Mouse (Mus musculus) left cerebral cortex, postnatal 4 days (tissue): ENCODE measurements at regions not wholly inside any gene's neighbourhood (a gene's known extent, or its start where the extent isn't known, plus 50 kb on each side); places are given as distances from the start of the nearest gene placed in this dataset.
"Not testable (repeated sequence)": the region's sequence is repeated elsewhere in the genome, so short reads cannot be mapped to it uniquely, and the experiment has no call there.

Source experiments
- DNase-seq: peaks from one replicate; pipeline ENCODE4 v3.0.0-alpha.2; 2022
- intact Hi-C: fragments of 180-260 bp; cut with DNase I; formaldehyde crosslinking; loops from one replicate; pipeline ENCODE4 v1.15.1; 2025

DNA sequence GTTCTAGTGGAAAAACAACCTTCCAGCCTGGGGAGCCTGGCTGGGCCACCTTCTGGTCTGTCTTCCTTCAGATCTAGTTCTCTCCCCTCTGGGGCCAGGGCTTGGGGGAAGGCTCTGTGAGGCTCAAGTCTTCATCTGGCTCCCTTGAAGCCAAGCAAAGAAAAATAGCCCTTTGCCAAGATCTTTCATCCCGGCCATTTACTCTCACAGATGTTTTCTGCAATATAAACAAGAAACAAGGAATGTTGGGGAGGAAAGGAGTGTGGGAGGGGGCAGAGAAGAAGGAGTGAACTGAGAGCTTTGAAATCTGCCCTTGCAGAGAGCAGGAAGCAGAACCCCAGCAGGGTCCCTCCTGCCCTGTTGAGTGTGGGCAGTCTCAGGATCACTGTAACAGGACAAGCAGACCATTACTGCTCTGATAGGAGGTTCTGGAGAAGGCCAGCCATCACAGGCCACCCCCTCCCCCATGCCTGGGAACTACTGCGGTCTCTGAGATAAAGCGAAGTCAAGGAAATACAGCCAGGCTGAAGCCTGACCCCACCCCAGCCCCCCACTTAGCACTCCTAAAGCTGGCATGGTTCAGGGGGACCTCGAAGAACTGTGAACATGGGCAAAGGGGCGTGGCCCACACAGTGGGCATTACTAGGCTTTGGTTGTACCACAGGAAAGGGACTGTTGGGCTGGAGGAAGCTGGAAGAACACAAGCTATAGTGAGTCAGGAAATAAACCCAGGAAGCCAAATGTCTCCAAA, 118.8 kb downstream of the Zfp36l1 start:
- intact Hi-C loops: no loop called here
- peak; percentile 42 for DNase-seq

DNA sequence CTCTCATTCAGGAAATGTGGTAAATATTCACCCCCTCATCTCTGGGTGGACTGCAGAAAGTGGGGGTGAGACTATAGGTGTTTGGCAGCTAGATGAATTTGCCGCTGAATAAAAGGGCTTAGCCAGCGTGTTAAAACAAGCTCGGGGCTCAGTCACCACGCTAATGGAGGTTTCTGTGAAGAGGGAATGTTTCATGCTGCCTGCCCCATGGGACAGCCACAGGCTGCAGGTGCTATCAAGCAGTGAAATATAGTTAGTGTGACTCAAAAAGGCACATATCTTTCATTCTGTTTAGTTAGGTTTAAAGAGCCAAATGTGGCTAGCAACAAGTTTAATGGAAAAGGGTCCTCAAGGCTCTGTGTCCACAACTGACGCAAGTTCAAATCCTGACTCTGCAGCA, 121.5 kb downstream of the Zfp36l1 start:
- intact Hi-C loops: no loop called here
- DNase-seq: no peak

- intact Hi-C loops: no loop called here
- DNase-seq: peak; percentile 45
These were observed 122.1 kb downstream of the Zfp36l1 start for GRCm38 (mm10) chr12:79990751-79991150.

DNA sequence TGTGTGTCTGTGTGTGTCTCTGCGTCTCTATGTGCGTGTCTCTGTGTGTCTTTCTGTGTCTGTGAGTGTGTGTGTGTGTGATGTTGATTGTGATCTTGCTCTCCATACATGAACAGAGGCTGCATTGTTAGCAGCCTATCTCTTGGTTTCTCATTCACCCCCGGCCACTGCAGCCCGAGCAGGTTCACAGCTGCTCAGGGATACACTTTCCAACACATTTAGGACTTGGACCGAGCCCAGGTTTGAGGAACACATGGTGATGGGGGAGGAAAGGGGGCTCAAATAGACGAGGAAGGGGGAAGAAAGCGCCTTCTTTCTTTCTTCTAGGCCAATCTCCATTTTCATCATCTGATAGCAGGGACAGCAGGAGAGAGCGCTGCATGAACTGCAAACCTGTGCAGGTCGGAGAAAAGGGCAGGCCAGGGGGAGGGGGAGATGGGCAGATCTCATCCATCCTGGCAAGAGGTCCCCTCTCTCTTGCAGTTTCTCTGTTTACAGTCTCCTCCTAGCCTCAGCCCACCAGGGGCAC, 123.2 kb downstream of the Zfp36l1 start:
- peak; percentile 84 for DNase-seq

DNA sequence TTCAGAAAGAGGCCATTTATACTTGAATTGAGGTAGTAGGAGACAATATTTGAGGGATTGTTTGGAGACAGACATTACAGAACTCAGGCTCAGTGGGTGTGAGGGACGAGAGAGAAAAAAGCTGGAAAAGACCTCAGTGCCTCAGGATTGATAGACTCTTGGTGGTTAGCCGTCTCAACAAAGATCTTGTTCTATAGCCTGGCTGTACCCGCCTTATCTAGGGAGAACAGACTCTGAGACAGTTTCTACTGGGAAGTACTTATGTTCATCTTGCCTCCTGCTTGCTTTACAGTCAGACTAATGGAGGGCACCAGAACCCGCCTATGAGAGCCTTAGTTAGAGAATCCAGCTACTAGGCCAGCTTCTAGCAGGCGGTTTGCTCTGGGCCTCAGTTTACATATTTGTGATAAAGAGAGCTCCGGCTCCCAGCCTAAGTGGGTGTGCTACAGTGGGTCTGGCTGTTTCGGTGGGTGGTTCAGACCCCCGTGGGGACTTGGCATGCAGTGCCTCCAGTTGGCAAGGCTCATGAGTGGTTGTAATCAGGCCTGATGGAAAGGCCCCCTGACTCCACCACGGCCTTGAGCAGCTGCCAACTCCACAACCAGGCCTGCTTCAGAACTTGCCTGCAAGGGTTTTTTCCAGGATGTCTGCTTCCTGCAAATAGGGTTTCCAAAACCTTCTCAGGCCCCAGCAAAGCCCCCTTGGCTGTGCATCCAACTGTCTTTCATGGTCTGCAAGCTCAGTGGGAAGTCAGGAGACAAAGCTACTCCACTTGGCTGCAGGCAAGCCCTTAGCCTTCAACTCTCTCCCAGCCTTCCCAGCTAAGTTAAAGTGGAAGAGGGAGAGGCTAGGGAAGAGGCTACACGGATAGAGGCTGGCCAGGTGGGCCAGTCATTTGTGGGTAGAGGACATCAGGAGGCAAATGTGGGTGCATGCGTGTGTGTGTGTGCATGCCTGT, 124.1 kb downstream of the Zfp36l1 start:
- peak; percentile 95 for DNase-seq
- intact Hi-C loops: no loop called here

More for the DNA sequence above, 123.2 kb downstream of the Zfp36l1 start:
- intact Hi-C loops: no loop called here

- intact Hi-C loops: no loop called here
These were observed 126.4 kb downstream of the Zfp36l1 start for GRCm38 (mm10) chr12:79986241-79986976.

GRCm38 (mm10) chr12:79984985-79985747, 127.6 kb downstream of the Zfp36l1 start:
- intact Hi-C loops: no loop called here
- DNase-seq: no peak

More at GRCm38 (mm10) chr12:79986241-79986976, 126.4 kb downstream of the Zfp36l1 start:
- no peak for DNase-seq

GRCm38 (mm10) chr12:79984025-79984790, 128.6 kb downstream of the Zfp36l1 start:
- intact Hi-C loops: no loop called here
- no peak for DNase-seq

- intact Hi-C loops: no loop called here
- no peak for DNase-seq
These were observed 129.6 kb downstream of the Zfp36l1 start for GRCm38 (mm10) chr12:79983232-79983631.

- intact Hi-C loops, DNase-seq: not testable (repeated sequence)
These were observed 130.3 kb downstream of the Zfp36l1 start for GRCm38 (mm10) chr12:79982497-79982896.

DNA sequence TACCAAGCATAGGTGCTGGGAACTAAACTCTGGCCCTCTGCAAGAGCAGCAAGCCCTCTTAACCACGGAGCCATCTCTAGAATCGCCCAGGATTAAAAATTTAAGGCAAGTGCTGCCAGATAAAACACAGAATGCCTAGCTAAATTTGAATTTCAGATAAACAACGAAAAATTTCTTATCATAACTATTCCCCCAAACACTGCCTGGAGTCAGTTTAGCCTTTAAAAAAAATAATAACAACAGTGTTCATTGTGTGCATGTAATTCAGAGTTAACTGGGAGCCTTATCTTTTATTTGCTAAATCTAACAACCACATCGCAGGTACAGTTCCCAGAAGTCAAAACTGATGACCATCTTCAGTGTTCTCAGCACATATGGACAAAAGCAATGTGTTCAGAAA, 132.1 kb downstream of the Zfp36l1 start:
- intact Hi-C loops: no loop called here
- no peak for DNase-seq

- intact Hi-C loops: loop anchor here (10.0 kb wide), 1 partner anchor 128 kb away; no protein-coding TSS in a partner anchor
- no peak for DNase-seq
These were observed 135.7 kb downstream of the Zfp36l1 start for GRCm38 (mm10) chr12:79977136-79977535.

- intact Hi-C loops: loop anchor here (10.0 kb wide), 1 partner anchor 129 kb away; no protein-coding TSS in a partner anchor
These were observed 137.2 kb downstream of the Zfp36l1 start for GRCm38 (mm10) chr12:79975466-79976239.

GRCm38 (mm10) chr12:79975050-79975449, 137.8 kb downstream of the Zfp36l1 start:
- intact Hi-C loops: loop anchor here (10.0 kb wide), 1 partner anchor 130 kb away; no protein-coding TSS in a partner anchor
- DNase-seq: no peak

More at GRCm38 (mm10) chr12:79975466-79976239, 137.2 kb downstream of the Zfp36l1 start:
- no peak for DNase-seq

- intact Hi-C loops: loop anchor here (10.0 kb wide), 1 partner anchor 130 kb away; no protein-coding TSS in a partner anchor
- DNase-seq: no peak
These were observed 138.3 kb downstream of the Zfp36l1 start for GRCm38 (mm10) chr12:79974530-79974929.

- no peak for DNase-seq
- intact Hi-C loops: loop anchor here (10.0 kb wide), 1 partner anchor 131 kb away; no protein-coding TSS in a partner anchor
These were observed 139.1 kb downstream of the Zfp36l1 start for GRCm38 (mm10) chr12:79973566-79974230.

DNA sequence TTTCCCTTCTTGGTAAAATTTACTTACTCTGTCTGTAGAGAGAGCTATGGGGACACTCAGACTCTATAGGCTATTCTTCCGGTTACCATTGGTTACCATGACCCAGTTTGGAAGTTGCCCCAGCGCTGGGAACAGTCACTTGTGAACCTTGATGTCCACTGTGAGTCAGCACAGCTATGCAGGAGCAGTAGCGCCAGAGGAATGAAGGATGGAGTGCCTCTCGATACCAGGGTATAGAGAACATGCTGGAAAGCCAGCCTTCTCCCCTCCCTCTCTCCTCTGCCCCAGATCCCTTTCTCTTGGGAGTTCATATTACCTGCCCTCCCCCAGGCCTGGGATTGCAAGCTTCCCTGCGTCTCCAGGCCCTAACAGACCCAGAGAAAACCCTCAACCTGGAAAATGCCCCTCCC, 141.8 kb downstream of the Zfp36l1 start:
- DNase-seq: no peak
- intact Hi-C loops: loop anchor here (10.0 kb wide), 1 partner anchor 134 kb away; no protein-coding TSS in a partner anchor
